Comparison of ENCODE assay signal across 27 mouse cellular contexts in the genomic region with DNA sequence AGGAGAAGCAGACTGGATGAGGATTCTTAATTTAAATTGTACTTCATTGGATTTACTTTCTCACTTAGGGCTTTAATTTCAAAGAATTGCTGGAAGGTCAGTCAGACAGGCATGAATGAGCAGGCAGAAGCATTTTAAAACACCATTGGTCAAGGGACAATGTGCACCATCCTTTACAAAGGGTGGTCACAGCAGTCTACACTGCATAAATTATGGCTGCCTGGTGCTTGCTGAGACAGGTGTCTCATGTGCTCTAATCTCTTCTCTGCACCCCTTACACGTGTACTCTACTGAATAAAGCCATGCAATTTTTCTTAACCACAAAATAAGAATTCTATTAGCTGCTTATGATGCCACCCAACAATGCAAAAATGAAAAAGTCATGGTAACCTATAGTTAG. TPM values are rescaled to one million over a fixed set of nuclear protein-coding genes. Genes with fewer than 3 reads are reported as not detected.
DNase-seq lines count a peak whose midpoint lies in the region; ATAC-seq and TF ChIP-seq lines count a peak whose summit lies in the region.
"Had no signal": no experiment of that assay in that cellular context is flagged by ENCODE, and none has a peak within 500 bp of the region (broad histone marks: within the 10 kb centered on the region; RNA-seq: fewer than 3 reads in every experiment).

No protein-coding gene starts in this region.

- no peak for TF ChIP-seq CTCF in kidney, postnatal 0 days (IDR thresholded peaks at IDR 0.05; ENCODE audit: low read depth)

- no peak overlapping the region for H3K4me2 ChIP-seq in kidney, embryonic 14.5 days (replicated peaks; ENCODE audit: low read depth, low read length)
- no peak overlapping the region for H3K4me2 ChIP-seq in kidney, postnatal 0 days (ENCODE audit: low read length)
- H3K4me2 ChIP-seq in neural tube, embryonic 12.5 days (replicated peaks), result no peak overlapping the region
- no peak overlapping the region for H3K4me2 ChIP-seq in neural tube, embryonic 15.5 days
- H3K4me2 ChIP-seq: embryonic facial prominence, embryonic 13.5 days; embryonic facial prominence, embryonic 15.5 days; forebrain, embryonic 12.5 days had no signal

- H3K27me3 ChIP-seq in kidney, embryonic 14.5 days (ENCODE audit: control insufficient read depth, insufficient read depth, low read length), result no peaks in the 10 kb centered on the region
- H3K27me3 ChIP-seq in kidney, postnatal 0 days (ENCODE audit: insufficient read depth, low read length), result no peaks in the 10 kb centered on the region
- no peaks in the 10 kb centered on the region for H3K27me3 ChIP-seq in neural tube, embryonic 12.5 days (replicated peaks)
- no peaks in the 10 kb centered on the region for H3K27me3 ChIP-seq in neural tube, embryonic 15.5 days (replicated peaks)
- H3K27me3 ChIP-seq: embryonic facial prominence, embryonic 13.5 days; embryonic facial prominence, embryonic 15.5 days; forebrain, embryonic 12.5 days had no signal

- ATAC-seq in kidney, embryonic 14.5 days (ENCODE audit: low FRiP score, low TSS enrichment), result peak; percentile 60; the same call in 1 of the 2 replicates
- no peak for ATAC-seq in kidney, postnatal 0 days (replicated peaks; ENCODE audit: low FRiP score, low read depth)
- peak; percentile 56; the same call in 1 of the 2 replicates for ATAC-seq in neural tube, embryonic 12.5 days (ENCODE audit: low FRiP score, low read depth)
- no peak for ATAC-seq in neural tube, embryonic 15.5 days (ENCODE audit: low FRiP score)
- ATAC-seq: activated CD4-positive, CD25-positive, alpha-beta regulatory T cell, adult 4 months; forebrain, embryonic 14.5 days; forebrain, embryonic 16.5 days had no signal

- no peak overlapping the region for H3K4me3 ChIP-seq in kidney, embryonic 14.5 days (ENCODE audit: low read length)
- no peak overlapping the region for H3K4me3 ChIP-seq in kidney, postnatal 0 days (replicated peaks; ENCODE audit: low read depth, low read length)
- H3K4me3 ChIP-seq in neural tube, embryonic 12.5 days, result no peak overlapping the region
- no peak overlapping the region for H3K4me3 ChIP-seq in neural tube, embryonic 15.5 days (replicated peaks)
- H3K4me3 ChIP-seq: embryonic facial prominence, embryonic 13.5 days; embryonic facial prominence, embryonic 15.5 days; erythroblast, embryonic 14.5 days; forebrain, embryonic 10.5 days; forebrain, embryonic 12.5 days had no signal

- no peaks in the 10 kb centered on the region for H3K4me1 ChIP-seq in kidney, embryonic 14.5 days (ENCODE audit: control insufficient read depth, insufficient read depth, low read length)
- no peaks in the 10 kb centered on the region for H3K4me1 ChIP-seq in kidney, postnatal 0 days (replicated peaks; ENCODE audit: insufficient read depth, low read length)
- no peaks in the 10 kb centered on the region for H3K4me1 ChIP-seq in neural tube, embryonic 12.5 days
- H3K4me1 ChIP-seq in neural tube, embryonic 15.5 days, result no peaks in the 10 kb centered on the region
- H3K4me1 ChIP-seq: embryonic facial prominence, embryonic 13.5 days; embryonic facial prominence, embryonic 15.5 days; forebrain, embryonic 12.5 days had no signal

- no peaks in the 10 kb centered on the region for H3K9me3 ChIP-seq in kidney, embryonic 14.5 days (ENCODE audit: control insufficient read depth, low read length)
- no peaks in the 10 kb centered on the region for H3K9me3 ChIP-seq in kidney, postnatal 0 days (replicated peaks; ENCODE audit: low read length)
- H3K9me3 ChIP-seq in neural tube, embryonic 12.5 days, result no peaks in the 10 kb centered on the region
- no peaks in the 10 kb centered on the region for H3K9me3 ChIP-seq in neural tube, embryonic 15.5 days (replicated peaks)
- H3K9me3 ChIP-seq: embryonic facial prominence, embryonic 13.5 days; embryonic facial prominence, embryonic 15.5 days; forebrain, embryonic 10.5 days; forebrain, embryonic 12.5 days had no signal

- DNase-seq in kidney, postnatal 14 days, result no peak
- peak; percentile 7 for DNase-seq in kidney, postnatal 0 days (ENCODE audit: low spot score)
- DNase-seq in kidney, postnatal 10 days, result no peak
- no peak for DNase-seq in adipocyte (ENCODE audit: low spot score)
- DNase-seq: adrenal gland, adult 2 months; adrenal gland, postnatal 10 days; adrenal gland, postnatal 25 days; cerebellum, adult 11 months; cerebellum, adult 18-20 months; cerebellum, adult 8-10 months; cerebellum, adult 9-11 months; cerebellum, postnatal 14 days; cerebellum, postnatal 36 days; embryo, embryonic 11 days had no signal

- H3K27ac ChIP-seq in kidney, embryonic 14.5 days (ENCODE audit: low read depth, low read length), result no peak overlapping the region
- no peak overlapping the region for H3K27ac ChIP-seq in kidney, postnatal 0 days
- H3K27ac ChIP-seq in neural tube, embryonic 12.5 days, result no peak overlapping the region
- H3K27ac ChIP-seq in neural tube, embryonic 15.5 days (replicated peaks), result no peak overlapping the region
- H3K27ac ChIP-seq: embryonic facial prominence, embryonic 13.5 days; embryonic facial prominence, embryonic 15.5 days; forebrain, embryonic 10.5 days; forebrain, embryonic 12.5 days had no signal

- H3K9ac ChIP-seq in kidney, embryonic 14.5 days (ENCODE audit: low read depth, low read length), result no peak overlapping the region
- H3K9ac ChIP-seq in kidney, postnatal 0 days (ENCODE audit: low read depth, low read length), result no peak overlapping the region
- no peak overlapping the region for H3K9ac ChIP-seq in neural tube, embryonic 12.5 days
- H3K9ac ChIP-seq in neural tube, embryonic 15.5 days (replicated peaks), result no peak overlapping the region
- H3K9ac ChIP-seq: embryonic facial prominence, embryonic 13.5 days; embryonic facial prominence, embryonic 15.5 days; forebrain, embryonic 12.5 days had no signal

- WGBS in kidney, embryonic 14.5 days, result 17% methylated on average over 1 of the region's 1 CpGs
- 8% methylated on average over 1 of the region's 1 CpGs for WGBS in kidney, postnatal 0 days
- 12% methylated on average over 1 of the region's 1 CpGs for WGBS in neural tube, embryonic 12.5 days
- WGBS in neural tube, embryonic 15.5 days, result 6% methylated on average over 1 of the region's 1 CpGs

- no peaks in the 10 kb centered on the region for H3K36me3 ChIP-seq in kidney, embryonic 14.5 days (ENCODE audit: control insufficient read depth, insufficient read depth, low read length)
- H3K36me3 ChIP-seq in kidney, postnatal 0 days (ENCODE audit: insufficient read depth, low read length), result no peaks in the 10 kb centered on the region
- no peaks in the 10 kb centered on the region for H3K36me3 ChIP-seq in neural tube, embryonic 12.5 days
- no peaks in the 10 kb centered on the region for H3K36me3 ChIP-seq in neural tube, embryonic 15.5 days
- H3K36me3 ChIP-seq: embryonic facial prominence, embryonic 13.5 days; embryonic facial prominence, embryonic 15.5 days; forebrain, embryonic 10.5 days; forebrain, embryonic 12.5 days had no signal

RNA-seq across cellular contexts. Expression of gene Fhl5, which starts 15.1 kb away (rescaled TPM):
- polyA plus RNA-seq in kidney, embryonic 14.5 days (2014; fragmentation: Nextera tagmentation; extraction: Ambion mirVana), result not detected in 2 replicates
- 0.13 and 0.28 TPM in 2 replicates for polyA plus RNA-seq in kidney, postnatal 0 days (2015; fragmentation: Nextera tagmentation; extraction: Ambion mirVana)
- polyA plus RNA-seq in neural tube, embryonic 12.5 days (2016; fragmentation: Nextera tagmentation; extraction: Ambion mirVana), result not detected in 2 replicates
- polyA plus RNA-seq in neural tube, embryonic 15.5 days (2015; fragmentation: Nextera tagmentation; extraction: Ambion mirVana), result not detected in 2 replicates
- polyA plus RNA-seq: activated CD4-positive, CD25-positive, alpha-beta regulatory T cell, adult 4 months; adrenal gland, adult 2 months; C2C12; embryonic facial prominence, embryonic 11.5 days; embryonic facial prominence, embryonic 13.5 days; embryonic facial prominence, embryonic 15.5 days; erythroblast, embryonic 14.5 days; forebrain, embryonic 10.5 days; forebrain, embryonic 12.5 days; forebrain, embryonic 14.5 days; forebrain, embryonic 16.5 days had no signal

RNA-seq across cellular contexts. Expression of gene Ufl1, which starts 54.1 kb away (rescaled TPM):
- 29.3 and 50.5 TPM in 2 replicates for polyA plus RNA-seq in kidney, embryonic 14.5 days (2014; fragmentation: Nextera tagmentation; extraction: Ambion mirVana)
- 43.5 and 44.1 TPM in 2 replicates for polyA plus RNA-seq in kidney, postnatal 0 days (2015; fragmentation: Nextera tagmentation; extraction: Ambion mirVana)
- polyA plus RNA-seq in neural tube, embryonic 12.5 days (2016; fragmentation: Nextera tagmentation; extraction: Ambion mirVana), result 30.5 and 34.7 TPM in 2 replicates
- 36.3 and 38.3 TPM in 2 replicates for polyA plus RNA-seq in neural tube, embryonic 15.5 days (2015; fragmentation: Nextera tagmentation; extraction: Ambion mirVana)

Comparison
In these comparisons a context has a peak if more than half of its experiments do, and no peak if none do; other contexts are left out.
1. ATAC-seq: peak in kidney, embryonic 14.5 days (single experiment) and neural tube, embryonic 12.5 days (single experiment); none in kidney, postnatal 0 days (single experiment) and neural tube, embryonic 15.5 days (single experiment).